Mouse (Mus musculus) bone marrow, adult 2 months (tissue): Measurements from ENCODE around the gene Olfr1358. TPM values are rescaled to one million over a fixed set of nuclear protein-coding genes. Genes with fewer than 3 reads are reported as not detected.
"Not testable (repeated sequence)": the region's sequence is repeated elsewhere in the genome, so short reads cannot be mapped to it uniquely, and the experiment has no call there.

Experiments
- H3K27ac ChIP-seq: fragments of 200-500 bp; 2 replicates; pipeline ENCODE4 v1.5.1; 2012; ENCODE audit warnings: low read depth, mild to moderate bottlenecking, control low read depth, inconsistent platforms, low read length; ENCODE audit not compliant: control insufficient read depth, poor library complexity, insufficient read depth
- H3K4me1 ChIP-seq: fragments of 200-500 bp; 2 replicates; pipeline ENCODE4 v1.6.1; 2011; ENCODE audit warnings: low read length; ENCODE audit not compliant: control insufficient read depth, insufficient read depth
- H3K4me3 ChIP-seq: fragments of 200-500 bp; replicated peaks from 2 replicates; pipeline ENCODE3; 2011; ENCODE audit warnings: mild to moderate bottlenecking, low read depth, low read length, control low read depth; ENCODE audit not compliant: control insufficient read depth
- CTCF ChIP-seq: fragments of 200-500 bp; IDR thresholded peaks from 2 replicates; pipeline ENCODE4 v1.5.1; 2011; ENCODE audit warnings: low read length, control low read depth; ENCODE audit not compliant: control insufficient read depth, insufficient read depth
- POLR2A ChIP-seq: fragments of 200-500 bp; IDR thresholded peaks from 2 replicates; pipeline ENCODE4 v1.6.1; 2011; ENCODE audit warnings: low read depth, mild to moderate bottlenecking, control low read depth, low read length, borderline replicate concordance; ENCODE audit not compliant: control insufficient read depth
- WGBS: fragments of 180-500 bp; shearing (Covaris S2); methylation state at CpG from one replicate; pipeline ENCODE4 v1.1.7; 2018; 5-methylcytosine and 5-hydroxymethylcytosine counted together
- polyA plus RNA-seq: library from polyadenylated mRNA; stranded (reverse); fragments of >200 nt; gene quantifications from 2 replicates; pipeline ENCODE4 v1.2.4, GENCODE M21; 2011; ENCODE audit warnings: low replicate concordance; ENCODE audit not compliant: missing spikeins, insufficient read depth, insufficient read length

Olfr1358 gene
- polyA plus RNA-seq, 1 experiment = not detected

DNA sequence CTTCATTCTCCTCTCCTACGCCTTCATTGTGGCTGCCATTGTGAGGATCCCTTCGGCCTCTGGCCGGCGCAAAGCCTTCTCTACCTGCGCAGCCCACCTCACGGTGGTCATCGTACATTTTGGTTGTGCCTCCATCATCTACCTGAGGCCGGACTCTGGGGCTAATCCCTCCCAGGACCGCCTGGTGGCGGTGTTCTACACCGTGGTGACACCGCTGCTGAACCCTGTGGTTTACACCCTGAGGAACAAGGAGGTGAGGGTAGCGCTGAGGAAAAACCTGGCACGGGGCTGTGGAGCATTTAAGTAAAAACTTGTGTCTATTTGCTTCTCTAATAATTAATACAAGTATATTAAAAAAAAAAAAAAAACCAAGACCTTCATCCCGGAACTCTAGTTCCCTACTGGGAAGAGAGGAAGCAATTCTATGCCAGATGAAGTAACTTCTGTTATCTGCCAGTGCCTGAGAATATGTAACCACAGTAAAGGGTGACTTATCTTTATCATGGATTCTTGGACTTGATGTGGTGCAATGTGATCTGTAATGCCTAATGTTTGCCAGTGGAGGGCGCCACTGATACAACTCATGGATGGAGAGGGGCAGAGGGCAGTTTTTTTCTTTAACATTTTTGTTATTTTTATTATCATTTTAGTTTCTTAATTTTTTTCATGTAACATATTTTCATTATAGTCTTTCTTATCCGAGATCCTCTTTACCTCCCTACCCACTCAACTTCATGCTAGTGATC lies 3.2 kb downstream of the Olfr1358 start:
- TF ChIP-seq CTCF (peak; percentile 38; the same call in 1 of the 2 replicates), POLR2A (no peak)
- WGBS = 40% methylated on average over 17 of the region's 17 CpGs
- Histone ChIP-seq H3K4me1 (no peaks in the 10 kb centered on the region), H3K4me3 (no peak overlapping the region), H3K27ac (no peak overlapping the region)

- not testable (repeated sequence) for H3K4me1 ChIP-seq, H3K27ac ChIP-seq, H3K4me3 ChIP-seq
- 52% methylated on average over 3 of the region's 3 CpGs for WGBS
These were observed 7.8 kb downstream of the Olfr1358 start for GRCm38 (mm10) chr10:78525071-78525470.

- 70% methylated on average over 4 of the region's 4 CpGs for WGBS
- no peak for TF ChIP-seq CTCF
- no peak for TF ChIP-seq POLR2A
- Histone ChIP-seq H3K27ac (no peak overlapping the region), H3K4me3 (no peak overlapping the region), H3K4me1 (no peaks in the 10 kb centered on the region)
These were observed 8.3 kb downstream of the Olfr1358 start for GRCm38 (mm10) chr10:78525511-78525910.

GRCm38 (mm10) chr10:78540943-78541342 lies 23.7 kb downstream of the Olfr1358 start:
- WGBS = 48% methylated on average over 2 of the region's 2 CpGs
- no peaks in the 10 kb centered on the region for H3K4me1 ChIP-seq
- H3K4me3 ChIP-seq = no peak overlapping the region
- no peak for TF ChIP-seq POLR2A
- peak; percentile 26; the same call in 1 of the 2 replicates for TF ChIP-seq CTCF
- H3K27ac ChIP-seq = no peak overlapping the region

DNA sequence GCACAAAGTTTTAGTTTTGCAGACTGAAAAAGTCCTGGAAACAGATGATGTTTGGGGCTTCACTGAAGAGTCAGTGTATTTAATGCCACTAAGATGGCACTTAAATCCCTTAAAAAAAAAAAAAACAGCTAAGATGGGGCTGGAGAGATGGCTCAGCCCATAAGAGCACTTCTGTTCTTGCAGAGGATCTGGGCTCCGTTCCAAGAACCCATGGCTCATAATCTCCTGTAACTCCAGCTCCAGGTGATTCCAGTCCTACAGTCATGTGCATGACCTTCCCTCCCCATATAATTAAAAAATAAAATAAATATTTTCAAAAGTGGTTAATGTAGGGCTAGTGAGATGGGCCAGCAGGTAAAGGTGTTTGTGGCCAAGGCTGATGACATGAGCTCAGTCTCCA lies 47.8 kb downstream of the Olfr1358 start:
- WGBS = 72% methylated on average over 1 of the region's 1 CpGs
- TF ChIP-seq POLR2A (no peak), CTCF (no peak)
- H3K4me1 ChIP-seq = no peaks in the 10 kb centered on the region

GRCm38 (mm10) chr10:78569191-78569590 lies 52.0 kb downstream of the Olfr1358 start:
- no peak overlapping the region for H3K4me3 ChIP-seq
- no peak for TF ChIP-seq POLR2A
- no peak for TF ChIP-seq CTCF
- no peak overlapping the region for H3K27ac ChIP-seq
- H3K4me1 ChIP-seq = no peaks in the 10 kb centered on the region
- WGBS = 78% methylated on average over 3 of the region's 3 CpGs

More for the DNA sequence above, 47.8 kb downstream of the Olfr1358 start:
- Histone ChIP-seq H3K27ac (no peak overlapping the region), H3K4me3 (no peak overlapping the region)

DNA sequence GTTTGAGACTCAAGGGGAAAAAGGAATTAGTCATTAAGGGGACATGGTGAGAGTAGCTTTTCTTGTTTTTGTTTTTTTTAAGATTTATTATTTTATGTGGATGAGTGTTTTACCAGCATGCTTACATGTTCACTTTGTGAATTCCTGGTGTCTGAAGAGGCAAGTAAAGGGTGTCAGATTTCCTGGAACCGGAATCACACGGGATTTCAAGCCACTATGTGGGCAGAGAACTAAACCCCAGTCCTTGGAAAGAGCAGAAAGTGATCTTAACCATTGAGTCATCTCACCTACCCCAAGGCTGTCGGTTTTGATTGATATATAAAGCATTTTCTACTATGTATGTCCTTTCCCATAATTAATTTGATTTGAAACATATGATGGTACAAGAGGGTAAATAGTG lies 52.5 kb downstream of the Olfr1358 start:
- WGBS = 60% methylated on average over 3 of the region's 3 CpGs
- no peak overlapping the region for H3K27ac ChIP-seq
- no peak for TF ChIP-seq POLR2A
- TF ChIP-seq CTCF = no peak

More for the DNA sequence above, 52.5 kb downstream of the Olfr1358 start:
- H3K4me3 ChIP-seq = no peak overlapping the region
- H3K4me1 ChIP-seq = no peaks in the 10 kb centered on the region

Other genes starting within 250 kb of the Olfr1358 start
- 15.4 and 21.4 TPM in 2 replicates for gene Agpat3, start 164.9 kb upstream of the Olfr1358 start, polyA plus RNA-seq
- 80.6 and 132 TPM in 2 replicates for gene Rrp1, start 104.4 kb upstream of the Olfr1358 start, polyA plus RNA-seq
- 41.1 and 77.8 TPM in 2 replicates for gene Cstb, start 91.8 kb upstream of the Olfr1358 start, polyA plus RNA-seq
- 2.2 and 3.3 TPM in 2 replicates for gene Pdxk, start 52.5 kb upstream of the Olfr1358 start, polyA plus RNA-seq
- 11.3 and 25.4 TPM in 2 replicates for gene Ilvbl, start 56.9 kb downstream of the Olfr1358 start, polyA plus RNA-seq
- gene Syde1, start 74.5 kb downstream of the Olfr1358 start, polyA plus RNA-seq = 3.6 and 5.5 TPM in 2 replicates
- not detected in 2 replicates for gene Olfr1357, start 100.6 kb downstream of the Olfr1358 start, polyA plus RNA-seq
- gene Casp14, start 200.9 kb downstream of the Olfr1358 start, polyA plus RNA-seq = not detected in 2 replicates
- gene Ccdc105, start 235.6 kb downstream of the Olfr1358 start, polyA plus RNA-seq = not detected in 2 replicates